ENCODE assay signal across 18 mouse cellular contexts in genomic region chr4:98471376-98471775, GRCm38 (mm10).
"Had no signal": no experiment of that assay in that cellular context is flagged by ENCODE, and none has a peak within 500 bp of the region (broad histone marks: within the 10 kb centered on the region; RNA-seq: fewer than 3 reads in every experiment).

No protein-coding gene starts in this region.

- H3K27me3 ChIP-seq: midbrain, embryonic 12.5 days; neural tube, embryonic 13.5 days; neural tube, embryonic 15.5 days; stomach, embryonic 15.5 days had no signal

- H3K27ac ChIP-seq: liver, embryonic 14.5 days; midbrain, embryonic 10.5 days; midbrain, embryonic 12.5 days; neural tube, embryonic 13.5 days; neural tube, embryonic 15.5 days; stomach, embryonic 15.5 days; stomach, postnatal 0 days had no signal

- H3K4me2 ChIP-seq: lung, embryonic 14.5 days; midbrain, embryonic 12.5 days; neural tube, embryonic 13.5 days; neural tube, embryonic 15.5 days; stomach, embryonic 15.5 days had no signal

- ATAC-seq: midbrain, embryonic 16.5 days had no signal

- H3K36me3 ChIP-seq: midbrain, embryonic 10.5 days; midbrain, embryonic 12.5 days; neural tube, embryonic 13.5 days; neural tube, embryonic 15.5 days; stomach, embryonic 15.5 days had no signal

- H3K9me3 ChIP-seq: midbrain, embryonic 10.5 days; midbrain, embryonic 12.5 days; neural tube, embryonic 13.5 days; neural tube, embryonic 15.5 days; stomach, embryonic 15.5 days had no signal

- DNase-seq: lung, adult 18-20 months; lung, embryonic 14.5 days; lung, postnatal 10 days; lung, postnatal 4 days; midbrain, embryonic 14.5 days; right cerebral cortex, postnatal 14 days; thymus, adult 2 months; thymus, postnatal 25 days; thymus, postnatal 4 days had no signal

- H3K4me3 ChIP-seq: midbrain, embryonic 10.5 days; midbrain, embryonic 12.5 days; myocyte; neural tube, embryonic 13.5 days; neural tube, embryonic 15.5 days; stomach, embryonic 15.5 days had no signal

- H3K9ac ChIP-seq: liver, embryonic 14.5 days; lung, embryonic 14.5 days; midbrain, embryonic 12.5 days; neural tube, embryonic 13.5 days; neural tube, embryonic 15.5 days; stomach, embryonic 15.5 days had no signal

- H3K4me1 ChIP-seq: midbrain, embryonic 10.5 days; midbrain, embryonic 12.5 days; neural tube, embryonic 13.5 days; neural tube, embryonic 15.5 days; stomach, embryonic 15.5 days had no signal
